Mouse (Mus musculus) brain, embryonic 14.5 days (tissue): Measurements from ENCODE around the gene Tesk2. TPM values are rescaled to one million over a fixed set of nuclear protein-coding genes. Genes with fewer than 3 reads are reported as not detected.

Experiments used
- DNase-seq: peaks from one replicate; pipeline ENCODE4 v3.0.0-alpha.2; 2011; ENCODE audit warnings: low read depth
- CTCF ChIP-seq: fragments of 200-500 bp; IDR thresholded peaks from 2 replicates; pipeline ENCODE4 v1.5.1; 2012; ENCODE audit warnings: inconsistent platforms, mild to moderate bottlenecking, moderate library complexity, borderline replicate concordance; ENCODE audit not compliant: insufficient read depth, insufficient read length; ENCODE audit errors: extremely low read depth
- POLR2A ChIP-seq: fragments of 200-500 bp; IDR thresholded peaks from 2 replicates; pipeline ENCODE4 v1.6.1; 2012; ENCODE audit warnings: mild to moderate bottlenecking, inconsistent platforms, borderline replicate concordance; ENCODE audit not compliant: poor library complexity, insufficient read depth, insufficient read length, severe bottlenecking; ENCODE audit errors: extremely low read depth
- polyA plus RNA-seq: library from polyadenylated mRNA; depleted of rRNA; stranded (reverse); fragments of >200 nt; gene quantifications from 2 replicates; pipeline ENCODE4 v1.2.3, GENCODE M21; 2012

Gene Tesk2
- polyA plus RNA-seq, 1 experiment = 3.1 TPM

DNA sequence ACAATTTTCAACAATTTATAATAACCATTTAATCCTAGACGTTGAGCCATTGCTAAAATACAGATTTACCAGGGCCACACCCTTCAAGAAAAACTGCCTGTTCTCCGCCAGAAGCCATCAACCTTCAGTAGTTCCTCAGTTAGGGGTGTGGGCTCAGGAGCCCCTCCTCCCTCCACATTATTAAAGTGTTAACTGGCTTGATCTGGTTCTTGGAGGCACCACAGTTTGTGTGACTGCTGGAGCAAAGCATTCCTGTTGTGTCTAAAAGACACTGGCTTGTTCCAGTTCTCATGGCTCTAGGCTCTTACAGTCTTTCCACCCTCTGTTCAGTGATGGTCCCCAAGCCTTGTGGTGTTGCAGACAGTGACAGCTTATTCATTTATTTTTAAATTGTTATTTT is 59.8 kb downstream of the Tesk2 start:
- no peak for TF ChIP-seq CTCF
- TF ChIP-seq POLR2A = no peak
- no peak for DNase-seq

DNA sequence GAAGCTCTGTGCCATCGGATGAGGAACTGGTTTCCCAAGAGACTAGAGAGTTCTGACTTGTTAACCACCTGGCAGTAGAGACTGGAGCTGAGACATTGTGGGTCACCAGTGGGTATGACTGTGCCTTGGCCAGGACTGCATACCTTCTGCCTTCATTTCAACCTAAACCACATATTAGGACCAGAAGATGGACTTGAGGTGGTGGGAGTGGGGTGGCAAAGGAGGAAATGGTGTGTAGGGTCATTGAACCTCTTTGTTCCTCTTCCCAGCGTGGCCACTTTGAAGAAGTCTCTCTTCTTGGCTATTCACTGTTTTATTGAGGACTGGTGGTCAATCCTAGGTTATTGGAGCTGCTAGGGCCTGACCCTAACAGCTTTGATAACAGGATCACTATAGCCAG is 60.6 kb downstream of the Tesk2 start:
- DNase-seq = no peak
- TF ChIP-seq CTCF = no peak
- TF ChIP-seq POLR2A = no peak

GRCm38 (mm10) chr4:116782171-116782570 is 61.4 kb downstream of the Tesk2 start:
- DNase-seq = peak; percentile 21
- TF ChIP-seq POLR2A (no peak), CTCF (no peak)

- DNase-seq = no peak
- TF ChIP-seq CTCF = peak; percentile 10; the same call in 1 of the 2 replicates
- no peak for TF ChIP-seq POLR2A
Observed at GRCm38 (mm10) chr4:116786587-116786986, 65.8 kb downstream of the Tesk2 start.

- no peak for DNase-seq
Observed at GRCm38 (mm10) chr4:116787985-116788760, 67.4 kb downstream of the Tesk2 start.

DNA sequence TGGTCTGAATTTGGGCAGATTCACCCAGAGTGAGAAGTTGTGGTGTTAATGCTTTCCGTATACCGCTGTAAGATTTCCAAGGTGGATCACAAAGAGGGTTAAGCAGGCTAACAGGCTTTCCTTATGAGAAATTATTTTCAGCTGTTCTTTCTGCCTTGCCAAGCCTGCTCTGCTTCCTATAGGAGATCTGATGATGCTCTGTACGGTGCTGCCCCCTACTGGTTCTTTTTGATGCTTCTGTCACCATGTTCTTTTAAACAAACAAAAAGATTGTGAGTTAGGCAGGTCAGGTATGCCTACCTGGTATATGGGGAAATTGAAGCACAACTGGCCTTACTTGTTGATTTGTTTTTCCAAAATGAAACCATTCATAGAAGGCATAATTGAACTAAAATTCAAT is 68.2 kb downstream of the Tesk2 start:
- DNase-seq = peak; percentile 95
- TF ChIP-seq CTCF (peak; percentile 72; the same call in 1 of the 2 replicates), POLR2A (no peak)

More at GRCm38 (mm10) chr4:116787985-116788760, 67.4 kb downstream of the Tesk2 start:
- TF ChIP-seq CTCF (no peak), POLR2A (no peak)

DNA sequence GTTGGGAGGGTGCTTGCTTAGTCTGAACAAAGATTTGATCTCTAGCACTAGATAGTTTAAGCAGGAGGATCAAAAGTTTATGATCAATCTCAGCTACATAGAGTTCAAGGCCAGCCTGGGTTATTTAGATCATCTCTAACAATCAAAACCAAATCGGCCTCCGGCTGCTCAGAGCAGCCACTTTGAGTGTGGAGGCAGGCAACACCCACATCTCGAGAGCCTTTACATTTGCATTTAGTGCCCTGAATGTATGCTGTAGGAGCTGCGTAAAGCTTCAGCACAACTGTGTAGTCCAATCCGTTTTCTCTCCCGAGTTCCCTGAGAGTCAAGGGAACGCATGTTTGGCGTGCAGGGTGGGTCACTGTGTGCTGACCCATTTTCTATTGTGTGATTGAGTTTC is 71.7 kb downstream of the Tesk2 start:
- no peak for DNase-seq
- no peak for TF ChIP-seq CTCF

- TF ChIP-seq CTCF (no peak), POLR2A (no peak)
Observed at GRCm38 (mm10) chr4:116794273-116794672, 73.5 kb downstream of the Tesk2 start.

GRCm38 (mm10) chr4:116796442-116797110 is 75.8 kb downstream of the Tesk2 start:
- DNase-seq = no peak

More at GRCm38 (mm10) chr4:116794273-116794672, 73.5 kb downstream of the Tesk2 start:
- DNase-seq = no peak

DNA sequence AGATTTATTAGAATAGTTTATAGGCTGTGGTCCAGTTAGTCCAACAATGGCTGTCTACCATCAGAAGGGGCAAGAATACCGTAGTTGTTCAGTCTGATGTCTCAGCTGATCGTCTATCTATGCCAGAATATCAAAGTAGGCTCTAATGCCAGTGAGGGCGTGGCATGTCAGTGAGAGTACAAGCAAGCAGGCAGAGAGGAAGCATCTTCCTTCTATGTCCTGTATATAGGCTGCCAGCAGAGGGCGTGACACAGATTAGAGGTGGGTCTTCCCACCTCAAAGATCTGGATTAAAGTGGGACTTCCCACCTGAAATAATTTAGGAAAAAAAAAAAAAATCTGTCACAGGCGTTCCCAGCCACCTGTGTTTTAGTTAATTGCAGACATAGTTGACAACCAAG is 79.2 kb downstream of the Tesk2 start:
- DNase-seq = peak; percentile 28
- TF ChIP-seq POLR2A = no peak
- peak; percentile 37; the same call in 1 of the 2 replicates for TF ChIP-seq CTCF

More at GRCm38 (mm10) chr4:116796442-116797110, 75.8 kb downstream of the Tesk2 start:
- TF ChIP-seq CTCF = no peak
- no peak for TF ChIP-seq POLR2A

DNA sequence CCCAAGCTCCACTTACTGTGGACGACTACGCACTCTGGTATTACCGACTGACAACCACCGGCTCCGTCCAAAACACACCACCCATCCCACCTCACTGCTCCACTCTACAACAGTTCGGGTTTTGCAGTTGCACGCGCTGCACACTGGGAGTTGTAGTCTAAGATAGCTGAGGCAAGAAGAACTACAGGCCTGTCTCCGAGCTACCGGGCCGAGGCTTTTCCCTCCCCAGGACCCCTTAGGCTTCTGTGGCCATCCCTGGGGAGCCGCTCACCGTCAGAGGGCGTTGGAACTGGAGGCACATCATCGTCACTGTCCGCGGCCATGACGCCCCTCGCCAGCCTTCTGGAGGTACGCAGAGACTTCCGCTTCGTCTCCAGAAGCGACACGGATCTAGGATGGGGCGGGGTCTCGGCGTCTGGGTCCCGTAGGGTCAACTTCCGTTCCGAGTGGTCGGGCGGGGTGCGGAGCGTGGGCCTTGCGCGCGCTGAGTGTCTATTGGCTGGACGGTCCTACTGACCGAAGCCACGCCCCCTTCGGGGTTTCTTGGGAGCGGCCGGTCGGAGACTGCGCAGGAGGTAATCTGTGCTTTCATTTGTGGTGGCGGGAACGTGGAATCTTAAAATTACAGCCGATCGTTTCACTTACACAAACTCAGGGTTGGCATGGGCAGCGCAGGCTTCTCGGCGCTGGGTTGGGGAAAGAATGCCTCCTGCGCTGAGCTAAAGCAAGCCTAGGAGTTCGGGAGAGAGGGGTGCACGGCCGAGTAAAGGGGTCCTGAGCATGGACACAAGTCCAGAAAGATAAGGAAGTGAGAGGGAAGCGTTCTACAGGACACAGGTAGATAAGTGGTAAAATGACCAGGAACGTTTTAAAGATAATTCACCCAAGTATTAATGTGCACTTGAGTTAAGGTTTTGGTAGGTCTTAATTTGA is 86.7 kb downstream of the Tesk2 start, which contains the start of the genes Toe1 and Mutyh:
Gene Toe1 (minus strand): TSS at position 444 of the 933 bp plus-strand sequence.
Gene Mutyh (plus strand): TSS at position 527 of the 933 bp plus-strand sequence.
- no peak for TF ChIP-seq CTCF
- TF ChIP-seq POLR2A = peak; percentile 56; the same call in 1 of the 2 replicates
- peak; percentile 99 for DNase-seq

GRCm38 (mm10) chr4:116811012-116811411 is 90.3 kb downstream of the Tesk2 start:
- no peak for DNase-seq
- TF ChIP-seq CTCF (no peak), POLR2A (no peak)

DNA sequence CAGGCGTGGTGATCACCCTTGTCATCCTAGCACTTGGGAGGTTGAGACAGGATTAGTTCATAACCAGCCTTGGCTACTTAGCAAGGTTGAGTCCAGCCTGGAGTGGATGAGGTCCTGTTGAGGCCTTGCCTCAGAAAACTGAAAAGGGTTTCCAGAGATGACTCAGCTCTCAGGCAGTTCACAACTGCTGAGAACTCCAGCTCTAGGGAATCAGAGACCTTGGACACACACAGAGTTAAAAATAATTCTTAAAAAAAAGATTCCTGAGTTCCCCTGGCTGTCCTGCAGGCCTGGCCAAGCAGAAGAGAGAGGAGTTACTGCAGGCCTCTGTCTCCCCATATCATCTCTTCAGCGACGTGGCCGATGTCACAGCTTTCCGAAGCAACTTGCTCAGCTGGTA is 94.5 kb downstream of the Tesk2 start:
- TF ChIP-seq CTCF = no peak
- TF ChIP-seq POLR2A = no peak
- no peak for DNase-seq

DNA sequence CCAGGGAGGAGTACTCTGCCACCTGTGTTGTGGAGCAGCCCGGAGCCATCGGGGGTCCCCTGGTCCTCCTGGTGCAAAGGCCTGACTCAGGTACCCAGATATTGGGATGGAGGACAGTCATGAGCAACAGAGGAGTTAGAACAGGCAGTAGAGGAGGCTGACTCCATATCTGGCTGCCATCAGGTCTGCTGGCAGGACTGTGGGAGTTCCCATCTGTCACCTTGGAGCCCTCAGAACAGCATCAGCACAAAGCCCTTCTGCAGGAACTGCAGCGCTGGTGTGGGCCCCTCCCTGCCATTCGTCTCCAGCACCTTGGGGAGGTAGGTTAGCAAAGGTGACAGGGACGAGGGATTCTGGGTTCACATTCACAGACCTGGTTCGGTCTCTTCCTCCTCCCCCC is 96.7 kb downstream of the Tesk2 start:
- DNase-seq = no peak
- no peak for TF ChIP-seq POLR2A
- no peak for TF ChIP-seq CTCF
